Mouse (Mus musculus) Patski (cell line): ENCODE measurements around the gene Ttll11. TPM values are rescaled to one million over a fixed set of nuclear protein-coding genes. Genes with fewer than 3 reads are reported as not detected.

Experiments
- ATAC-seq: fragments of 100-300 bp; one replicate; pipeline ENCODE4 v1.8.0; 2021
- CTCF ChIA-PET: fragments of 350-600 bp; sonication (Branson Sonifier 250); formaldehyde crosslinking; loops from one replicate; lab custom pipeline; 2022; ENCODE audit warnings: inconsistent platforms; lab: Charles Lee
- POLR2A ChIA-PET: fragments of 350-600 bp; sonication (Branson Sonifier 250); formaldehyde crosslinking; loops from one replicate; lab custom pipeline; 2022; ENCODE audit warnings: antibody characterized with exemption, inconsistent platforms; lab: Charles Lee
- DNase-seq: peaks from one replicate; pipeline ENCODE4 v3.0.0-alpha.2; 2011; ENCODE audit warnings: low read depth, low spot score
- H3K27me3 ChIP-seq: fragments of 371-371 bp; one replicate; pipeline ENCODE4 v1.5.1; 2021
- CTCF ChIP-seq: fragments of 100-300 bp; IDR thresholded peaks from one replicate; pipeline ENCODE4 v1.5.1; 2021
- in situ Hi-C: fragments of 300-500 bp; cut with MboI; formaldehyde crosslinking; loops from 3 replicates; pipeline ENCODE4 v1.11.1; 2018; ENCODE audit warnings: low pct_unique_long_range_greater_than_20kb, mixed read lengths
- polyA plus RNA-seq: library from polyadenylated mRNA; unstranded; gene quantifications from one replicate; pipeline ENCODE4 v1.2.3, GENCODE M21; 2021

The Ttll11 gene
- polyA plus RNA-seq, 1 experiment from 2014 or later: 2.4 TPM

DNA sequence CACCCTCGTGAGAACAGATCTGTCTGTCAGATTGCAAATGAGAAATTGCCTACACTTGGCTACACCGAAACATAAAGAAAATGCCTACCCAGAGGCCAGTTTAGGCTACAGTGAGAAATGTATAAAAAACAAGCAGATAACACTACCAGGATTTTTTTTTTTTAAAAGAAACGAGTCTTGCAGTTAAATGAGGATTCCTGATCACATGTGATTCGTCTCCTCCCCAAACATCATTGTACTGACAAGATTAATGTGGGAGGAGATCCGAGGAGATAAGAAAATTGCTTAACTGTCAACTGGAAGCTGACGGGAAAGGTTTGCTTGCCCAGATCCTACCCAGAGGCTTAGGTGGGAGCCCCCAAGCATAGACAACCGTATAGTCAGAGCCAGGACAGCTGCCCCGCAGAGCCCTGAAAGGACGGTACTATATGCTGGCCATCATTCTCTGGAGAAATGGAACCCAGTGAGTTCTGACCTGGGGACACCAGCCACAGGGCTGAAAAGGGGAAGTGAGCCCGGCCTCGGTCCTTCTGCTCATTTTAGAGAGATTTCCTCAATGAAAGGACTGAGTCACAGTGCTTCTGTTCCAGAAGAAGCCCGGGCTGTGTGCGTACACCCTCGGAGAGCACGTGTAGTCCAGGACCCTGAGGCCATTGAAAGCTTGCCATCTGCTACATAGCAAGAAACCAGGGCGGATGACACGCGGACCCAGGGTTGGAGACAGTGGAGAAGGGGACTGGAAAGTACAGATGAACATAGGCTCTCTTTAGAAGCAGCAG, 247.9 kb downstream of the Ttll11 start:
- no peak for TF ChIP-seq CTCF
- H3K27me3 ChIP-seq: no peaks in the 10 kb centered on the region
- no peak for ATAC-seq
- no peak for DNase-seq
- CTCF ChIA-PET: no interaction called here
- in situ Hi-C loops: loop anchor here (10.0 kb wide), 1 partner anchor 187 kb away; no protein-coding TSS in a partner anchor
- POLR2A ChIA-PET: interaction anchor here (0.5 kb wide), 1 partner anchor 79 kb away, joined by 3 read pairs; no protein-coding TSS in a partner anchor

DNA sequence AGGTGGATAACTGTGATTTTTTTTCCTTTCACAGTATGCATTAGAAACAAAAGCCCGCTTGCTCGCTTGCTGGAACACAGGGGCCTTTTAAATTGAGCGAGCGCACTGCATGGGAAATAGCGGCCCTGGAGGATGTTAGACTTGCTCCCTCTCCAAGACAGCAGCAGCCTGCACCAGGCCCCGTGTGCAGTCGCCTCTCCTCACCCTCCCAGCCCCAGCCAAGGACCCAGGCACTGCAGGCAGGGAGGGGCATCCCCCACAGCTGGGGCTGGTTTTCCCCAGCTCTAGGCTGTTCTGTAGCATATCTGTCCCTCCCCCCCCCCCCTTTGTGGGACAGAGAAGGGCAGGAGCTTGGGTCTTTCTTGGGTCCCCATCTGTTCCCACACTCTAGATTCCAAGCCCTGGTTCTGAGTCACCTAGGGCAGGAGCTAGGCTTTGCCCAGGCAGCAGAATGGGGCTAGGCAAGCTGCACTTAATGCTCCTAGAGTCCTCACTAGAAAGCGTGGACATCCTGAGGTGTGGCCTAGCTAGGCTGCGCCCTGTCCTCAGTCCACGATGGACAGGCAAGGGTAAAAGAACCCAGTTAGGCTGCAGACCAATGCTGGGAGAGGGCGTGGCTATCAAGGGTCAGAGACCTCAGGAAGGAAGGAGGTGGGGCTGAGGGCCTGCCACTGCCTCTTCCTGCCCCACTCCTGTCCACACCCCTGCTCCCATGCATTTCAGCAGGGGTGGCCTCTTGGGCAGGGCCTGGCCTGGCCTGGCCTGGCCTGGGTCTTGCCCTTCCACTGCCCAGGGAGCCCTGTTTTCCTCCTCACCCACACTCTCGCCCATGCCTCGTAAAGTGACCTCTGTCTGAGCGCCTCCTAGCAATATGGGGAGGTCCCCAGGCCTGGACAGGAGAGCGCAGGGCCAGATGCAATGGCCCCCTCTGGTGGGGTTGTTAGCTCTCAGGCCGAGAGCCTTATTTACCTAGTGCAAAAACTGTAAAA, 250.3 kb downstream of the Ttll11 start:
- no peak for TF ChIP-seq CTCF
- ChIA-PET CTCF (interaction anchor here (1.4 kb wide), 1 partner anchor 80 kb away, joined by 7 read pairs; no protein-coding TSS in a partner anchor), POLR2A (no interaction called here)
- in situ Hi-C loops: loop anchor here (10.0 kb wide), 1 partner anchor 185 kb away; no protein-coding TSS in a partner anchor
- ATAC-seq (peak; percentile 12), DNase-seq (no peak)
- H3K27me3 ChIP-seq: no peaks in the 10 kb centered on the region

DNA sequence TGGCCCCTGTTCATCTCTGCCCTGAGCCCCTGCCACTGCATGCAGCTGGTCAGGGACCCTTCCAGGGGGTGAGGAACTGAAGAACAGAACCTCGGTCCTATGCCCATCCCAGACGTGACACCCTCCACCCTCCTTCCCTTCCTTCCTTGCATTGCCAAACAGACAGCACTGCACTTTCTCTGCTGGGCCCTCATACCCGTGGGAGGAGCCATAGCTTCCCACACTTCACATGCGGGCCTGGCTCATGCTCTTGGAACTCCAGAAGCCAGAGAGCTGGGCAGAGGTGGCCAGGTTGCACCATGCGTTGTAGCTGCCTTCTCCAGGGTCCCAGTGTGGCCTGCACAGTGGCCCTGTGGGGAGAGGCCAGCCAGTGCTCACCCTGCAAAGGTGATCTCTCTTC, 251.1 kb downstream of the Ttll11 start:
- in situ Hi-C loops: no loop called here
- DNase-seq: no peak
- CTCF ChIA-PET: no interaction called here
- TF ChIP-seq CTCF: no peak
- H3K27me3 ChIP-seq: no peaks in the 10 kb centered on the region
- ATAC-seq: no peak
- POLR2A ChIA-PET: no interaction called here

DNA sequence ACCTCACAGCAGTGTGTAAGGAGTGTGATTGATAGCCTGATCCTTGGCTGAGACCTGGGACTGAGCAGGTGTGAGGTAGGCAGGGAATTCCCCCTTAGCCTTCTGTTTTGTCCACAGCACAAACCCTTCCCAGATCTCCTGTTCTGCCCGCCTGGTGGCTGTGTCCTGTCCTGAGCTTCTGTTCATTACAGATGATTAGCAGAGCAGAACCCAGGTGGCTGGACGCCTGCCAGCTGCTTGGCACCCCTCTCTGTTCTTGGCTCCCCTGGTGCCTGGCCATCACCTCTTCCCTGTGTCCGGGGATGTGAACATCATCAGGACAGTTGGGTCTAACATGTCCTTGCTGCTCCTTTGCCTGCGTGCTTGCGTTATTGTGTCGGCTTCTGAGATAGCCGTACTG, 256.0 kb downstream of the Ttll11 start:
- ChIA-PET POLR2A (no interaction called here), CTCF (interaction anchor here (1.1 to 2.5 kb wide), 4 partner anchors 9 to 160 kb away, joined by 3 to 8 read pairs (median 6); no protein-coding TSS in a partner anchor)
- no peak for TF ChIP-seq CTCF
- in situ Hi-C loops: loop anchor here (5.0 kb wide), 1 partner anchor 184 kb away; no protein-coding TSS in a partner anchor
- H3K27me3 ChIP-seq: no peaks in the 10 kb centered on the region
- DNase-seq (no peak), ATAC-seq (no peak)

DNA sequence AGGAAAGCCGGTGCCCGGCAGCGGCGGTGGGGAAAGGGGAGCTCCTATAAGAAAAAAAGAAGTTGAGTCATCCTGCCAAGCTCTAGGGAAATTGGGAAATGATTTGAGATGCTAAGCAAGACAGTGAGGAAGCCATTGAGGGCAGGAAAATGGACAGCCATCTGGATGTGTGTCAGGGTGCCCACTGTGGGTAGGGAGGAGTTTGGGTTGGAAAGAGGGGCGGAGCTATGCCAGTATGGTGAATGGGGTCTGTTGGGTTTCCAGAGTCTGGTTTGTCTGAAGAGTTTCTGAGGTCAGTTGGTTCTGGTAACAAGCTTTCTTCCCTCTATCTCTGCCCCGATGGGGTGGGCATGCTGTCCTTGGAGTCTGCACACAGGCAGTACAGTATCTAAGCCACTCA, 256.4 kb downstream of the Ttll11 start:
- in situ Hi-C loops: loop anchor here (5.0 kb wide), 1 partner anchor 184 kb away; no protein-coding TSS in a partner anchor
- ATAC-seq: no peak
- DNase-seq: no peak
- ChIA-PET CTCF (interaction anchor here (1.8 to 2.5 kb wide), 2 partner anchors 11 to 74 kb away, joined by 8 read pairs; no protein-coding TSS in a partner anchor), POLR2A (no interaction called here)
- H3K27me3 ChIP-seq: no peaks in the 10 kb centered on the region
- no peak for TF ChIP-seq CTCF

DNA sequence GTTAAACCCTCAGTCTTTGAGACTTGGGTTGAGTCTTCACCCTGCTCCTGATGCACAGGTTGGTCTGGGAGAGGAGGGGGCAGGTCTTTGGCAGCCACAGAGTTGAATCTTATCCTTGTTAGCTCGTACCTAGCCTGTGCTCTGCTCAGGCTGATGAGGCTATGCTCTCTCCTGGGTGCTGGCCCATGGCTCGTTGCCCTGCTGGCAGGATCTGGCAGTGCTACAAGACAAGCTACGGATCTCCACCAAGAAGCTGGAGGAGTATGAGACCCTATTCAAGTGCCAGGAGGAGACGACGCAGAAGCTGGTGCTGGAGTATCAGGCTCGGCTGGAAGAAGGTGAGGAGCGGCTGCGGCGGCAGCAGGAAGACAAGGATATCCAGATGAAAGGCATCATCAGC, 256.9 kb downstream of the Ttll11 start:
- DNase-seq: no peak
- no peak for ATAC-seq
- no peak for TF ChIP-seq CTCF
- POLR2A ChIA-PET: no interaction called here
- CTCF ChIA-PET: interaction anchor here (1.8 kb wide), 1 partner anchor 12 kb away, joined by 8 read pairs; no protein-coding TSS in a partner anchor
- in situ Hi-C loops: loop anchor here (5.0 kb wide), 1 partner anchor 184 kb away; no protein-coding TSS in a partner anchor
- no peaks in the 10 kb centered on the region for H3K27me3 ChIP-seq

DNA sequence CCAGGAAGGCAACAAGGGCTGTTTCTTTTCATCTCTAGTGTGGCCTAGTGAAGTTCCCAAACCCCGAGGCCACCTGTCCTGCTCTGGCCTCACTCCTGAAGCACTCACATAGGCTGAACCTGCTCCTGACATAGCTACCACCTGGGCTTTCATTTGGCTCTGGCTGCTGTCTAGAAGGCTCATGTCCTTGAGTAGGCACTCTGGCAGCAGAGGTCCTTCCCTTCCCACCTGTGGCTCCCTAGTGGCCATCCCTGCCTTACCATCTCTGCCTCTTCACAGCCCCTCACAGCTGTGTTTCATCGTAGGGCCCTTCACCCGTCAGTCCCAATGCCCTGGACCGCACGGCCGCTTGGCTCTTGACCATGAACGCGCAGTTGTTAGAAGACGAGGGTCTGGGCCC, 258.8 kb downstream of the Ttll11 start:
- no peak for TF ChIP-seq CTCF
- no peak for ATAC-seq
- no peak for DNase-seq
- CTCF ChIA-PET: no interaction called here
- no peaks in the 10 kb centered on the region for H3K27me3 ChIP-seq
- in situ Hi-C loops: loop anchor here (5.0 kb wide), 1 partner anchor 186 kb away; no protein-coding TSS in a partner anchor
- POLR2A ChIA-PET: no interaction called here

DNA sequence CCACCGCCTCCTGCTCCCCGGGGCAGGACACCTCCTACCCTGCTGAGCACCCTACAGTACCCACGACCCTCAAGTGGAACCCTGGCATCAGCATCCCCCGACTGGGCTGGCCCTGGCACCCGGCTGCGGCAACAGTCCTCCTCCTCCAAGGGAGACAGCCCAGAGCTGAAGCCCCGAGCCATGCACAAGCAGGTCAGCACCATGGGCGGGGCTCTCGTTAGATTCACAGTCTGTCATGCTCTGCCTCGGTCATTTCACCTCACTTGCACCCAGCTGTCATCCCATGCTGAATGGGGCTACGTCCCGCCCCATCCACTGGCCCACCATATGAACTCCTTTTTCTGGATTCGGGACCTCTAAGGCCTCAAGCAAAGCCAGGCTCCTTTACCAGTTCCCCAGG, 259.2 kb downstream of the Ttll11 start:
- no peak for TF ChIP-seq CTCF

DNA sequence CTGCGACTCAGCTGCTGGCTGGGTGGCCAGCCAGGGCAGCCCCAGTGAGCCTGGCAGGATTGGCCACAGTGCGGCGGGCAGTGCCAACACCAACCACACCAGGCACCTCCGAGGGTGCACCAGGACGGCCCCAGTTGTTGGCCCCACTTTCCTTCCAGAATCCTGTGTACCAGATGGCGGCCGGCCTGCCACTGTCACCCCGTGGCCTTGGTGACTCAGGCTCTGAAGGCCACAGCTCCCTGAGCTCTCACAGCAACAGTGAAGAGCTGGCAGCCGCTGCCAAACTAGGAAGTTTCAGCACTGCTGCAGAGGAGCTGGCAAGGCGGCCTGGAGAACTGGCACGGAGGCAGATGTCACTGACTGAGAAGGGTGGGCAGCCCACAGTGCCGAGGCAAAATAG, 259.6 kb downstream of the Ttll11 start:
- DNase-seq: no peak
- ChIA-PET POLR2A (no interaction called here), CTCF (no interaction called here)
- ATAC-seq: peak; percentile 3
- TF ChIP-seq CTCF: no peak
- H3K27me3 ChIP-seq: no peaks in the 10 kb centered on the region
- in situ Hi-C loops: loop anchor here (5.0 kb wide), 1 partner anchor 187 kb away; no protein-coding TSS in a partner anchor

More for the DNA sequence above, 259.2 kb downstream of the Ttll11 start:
- ChIA-PET CTCF (no interaction called here), POLR2A (no interaction called here)
- ATAC-seq: no peak
- DNase-seq: no peak
- in situ Hi-C loops: loop anchor here (5.0 kb wide), 1 partner anchor 187 kb away; no protein-coding TSS in a partner anchor
- H3K27me3 ChIP-seq: no peaks in the 10 kb centered on the region
